ENCODE assay signal across 17 mouse cellular contexts in genomic region chr10:96338609-96338978, GRCm38 (mm10).
A peak's percentile ranks its signal among the peaks of the same experiment; 100 is the strongest.
DNase-seq lines count a peak whose midpoint lies in the region; ATAC-seq and TF ChIP-seq lines count a peak whose summit lies in the region.
"Had no signal": no experiment of that assay in that cellular context is flagged by ENCODE, and none has a peak within 500 bp of the region (broad histone marks: within the 10 kb centered on the region; RNA-seq: fewer than 3 reads in every experiment).

No protein-coding gene starts in this region.

- TF ChIP-seq RAD21 in CH12.LX (IDR thresholded peaks at IDR 0.05; ENCODE audit: low read depth, low read length), result no peak

- no peak overlapping the region for H3K4me2 ChIP-seq in lung, postnatal 0 days (replicated peaks; ENCODE audit: low read depth, low read length)
- H3K4me2 ChIP-seq in CH12.LX (ENCODE audit: insufficient read depth, low read depth, poor library complexity, severe bottlenecking), result no peak overlapping the region
- H3K4me2 ChIP-seq: embryonic facial prominence, embryonic 13.5 days; forebrain, embryonic 12.5 days; hindbrain, embryonic 15.5 days; liver, embryonic 13.5 days; stomach, embryonic 15.5 days had no signal

- H3K36me3 ChIP-seq in lung, postnatal 0 days (ENCODE audit: insufficient read depth, low read length), result no peaks in the 10 kb centered on the region
- no peaks in the 10 kb centered on the region for H3K36me3 ChIP-seq in CH12.LX (replicated peaks in 1 of 2; ENCODE audit: control insufficient read depth in 1 of 2, insufficient read depth in 1 of 2, low read length in 1 of 2)
- H3K36me3 ChIP-seq in embryonic facial prominence, embryonic 10.5 days (replicated peaks), result no peaks in the 10 kb centered on the region
- H3K36me3 ChIP-seq: embryonic facial prominence, embryonic 13.5 days; forebrain, embryonic 12.5 days; hindbrain, embryonic 15.5 days; liver, embryonic 13.5 days; stomach, embryonic 15.5 days had no signal

- H3K79me2 ChIP-seq in CH12.LX (replicated peaks; ENCODE audit: control insufficient read depth, extremely low read depth, insufficient read depth, poor library complexity, severe bottlenecking), result no peaks in the 10 kb centered on the region

- 37% methylated on average over 2 of the region's 2 CpGs for WGBS in lung, postnatal 0 days
- WGBS in lung, adult 2 months, result 63% methylated on average over 2 of the region's 2 CpGs
- WGBS in embryonic facial prominence, embryonic 10.5 days, result 85% methylated on average over 2 of the region's 2 CpGs

- dilution Hi-C loops in CH12.LX (cut with MboI; ENCODE audit: extremely low pct_ligation_motif_present, extremely low pct_unique_long_range_greater_than_20kb, low sequenced_read_pairs), result no loop called here

- no peaks in the 10 kb centered on the region; the same call in 1 of the 2 replicates for H3K4me1 ChIP-seq in lung, postnatal 0 days (ENCODE audit: insufficient read depth, low read depth, low read length)
- peaks cover 7% of the 10 kb centered on the region for H3K4me1 ChIP-seq in lung, adult 2 months (ENCODE audit: control insufficient read depth, insufficient read depth, low read length)
- peaks cover 25 to 26% of the 10 kb centered on the region in 2 experiments for H3K4me1 ChIP-seq in CH12.LX (ENCODE audit: control insufficient read depth in 1 of 2, insufficient read depth in 2 of 2)
- no peaks in the 10 kb centered on the region for H3K4me1 ChIP-seq in embryonic facial prominence, embryonic 10.5 days
- H3K4me1 ChIP-seq: embryonic facial prominence, embryonic 13.5 days; hindbrain, embryonic 15.5 days; liver, embryonic 13.5 days; stomach, embryonic 15.5 days had no signal

- TF ChIP-seq EP300 in lung, postnatal 0 days (IDR thresholded peaks at IDR 0.05), result no peak; the same call in 1 of the 2 replicates
- TF ChIP-seq EP300 in CH12.LX (IDR thresholded peaks at IDR 0.05; ENCODE audit: low read length), result no peak

- no peak overlapping the region for H3K9ac ChIP-seq in lung, postnatal 0 days (replicated peaks; ENCODE audit: low read depth)
- no peak overlapping the region for H3K9ac ChIP-seq in CH12.LX (ENCODE audit: insufficient read depth, low read depth)
- H3K9ac ChIP-seq: embryonic facial prominence, embryonic 13.5 days; forebrain, embryonic 12.5 days; hindbrain, embryonic 15.5 days; liver, embryonic 13.5 days; stomach, embryonic 15.5 days had no signal

- TF ChIP-seq POLR2A in lung, adult 2 months (IDR thresholded peaks at IDR 0.05; ENCODE audit: borderline replicate concordance, extremely low read depth, low read depth, low read length), result no peak
- TF ChIP-seq POLR2A in CH12.LX (IDR thresholded peaks at IDR 0.05; ENCODE audit: low read depth, low read length), result no peak

- ATAC-seq in lung, postnatal 0 days, result peak; percentile 47
- ATAC-seq in neutrophil, adult 5-6 weeks (ENCODE audit: extremely low read depth, insufficient number of reproducible peaks, low FRiP score, poor library complexity, severe bottlenecking), result peak; percentile 68

- no peak overlapping the region for H3K4me3 ChIP-seq in lung, postnatal 0 days (ENCODE audit: low read depth, low read length)
- no peak overlapping the region for H3K4me3 ChIP-seq in lung, adult 2 months (replicated peaks; ENCODE audit: extremely low read depth, low read depth, low read length)
- H3K4me3 ChIP-seq in CH12.LX (replicated peaks in 1 of 3; ENCODE audit: low read depth in 2 of 3, low read length in 2 of 3, poor library complexity in 1 of 3), result no peak overlapping the region
- H3K4me3 ChIP-seq in embryonic facial prominence, embryonic 10.5 days, result no peak overlapping the region
- H3K4me3 ChIP-seq: embryonic facial prominence, embryonic 13.5 days; forebrain, embryonic 12.5 days; heart, adult 2 months; hindbrain, embryonic 15.5 days; liver, embryonic 13.5 days; stomach, embryonic 15.5 days had no signal

- peak; percentile 69 for DNase-seq in lung, postnatal 0 days (ENCODE audit: low spot score)
- DNase-seq in lung, adult 2 months, result no peak
- no peak for DNase-seq in CH12.LX (ENCODE audit: extremely low read depth)
- DNase-seq in gonadal fat pad, adult 2 months (ENCODE audit: low read depth), result peak; percentile 24
- no peak for DNase-seq in yolk sac, embryonic 10.5 days (ENCODE audit: low spot score)
- DNase-seq in embryonic facial prominence, embryonic 10.5 days (ENCODE audit: low spot score), result no peak
- DNase-seq: heart, adult 2 months; kidney, adult 18-20 months; kidney, postnatal 25 days; liver, embryonic 13.5 days; retina, postnatal 1 day; spleen, adult 18-20 months had no signal

- H3K9me3 ChIP-seq in lung, postnatal 0 days (ENCODE audit: low read length), result no peaks in the 10 kb centered on the region
- H3K9me3 ChIP-seq in CH12.LX (replicated peaks; ENCODE audit: low read length), result no peaks in the 10 kb centered on the region
- no peaks in the 10 kb centered on the region for H3K9me3 ChIP-seq in embryonic facial prominence, embryonic 10.5 days
- H3K9me3 ChIP-seq: embryonic facial prominence, embryonic 13.5 days; forebrain, embryonic 12.5 days; hindbrain, embryonic 15.5 days; liver, embryonic 13.5 days; stomach, embryonic 15.5 days had no signal

- H3K27ac ChIP-seq in lung, postnatal 0 days (ENCODE audit: low read length), result peak overlapping the region; percentile 66; the same call in 1 of the 2 replicates
- no peak overlapping the region for H3K27ac ChIP-seq in CH12.LX (ENCODE audit: insufficient read depth, low read depth)
- no peak overlapping the region for H3K27ac ChIP-seq in embryonic facial prominence, embryonic 10.5 days (replicated peaks)
- H3K27ac ChIP-seq: embryonic facial prominence, embryonic 13.5 days; forebrain, embryonic 12.5 days; heart, adult 2 months; hindbrain, embryonic 15.5 days; liver, embryonic 13.5 days; stomach, embryonic 15.5 days had no signal

- H3K27me3 ChIP-seq in lung, postnatal 0 days (replicated peaks; ENCODE audit: insufficient read depth, low read length), result no peaks in the 10 kb centered on the region
- H3K27me3 ChIP-seq in CH12.LX (replicated peaks), result no peaks in the 10 kb centered on the region
- no peaks in the 10 kb centered on the region for H3K27me3 ChIP-seq in embryonic facial prominence, embryonic 10.5 days (replicated peaks; ENCODE audit: low read depth, poor library complexity, severe bottlenecking)
- H3K27me3 ChIP-seq: embryonic facial prominence, embryonic 13.5 days; forebrain, embryonic 12.5 days; hindbrain, embryonic 15.5 days; liver, embryonic 13.5 days; stomach, embryonic 15.5 days had no signal

- TF ChIP-seq CTCF in lung, postnatal 0 days (IDR thresholded peaks at IDR 0.05), result no peak
- TF ChIP-seq CTCF in lung, adult 2 months (IDR thresholded peaks at IDR 0.05; ENCODE audit: insufficient read depth, low read length), result no peak
- no peak for TF ChIP-seq CTCF in CH12.LX (conservative IDR thresholded peaks at IDR 0.05 in 1 of 2, IDR thresholded peaks at IDR 0.05 in 1 of 2; ENCODE audit: low read depth in 2 of 2, low read length in 2 of 2)

- in situ Hi-C loops in CH12.LX (cut with MboI; ENCODE audit: low pct_ligation_motif_present, low pct_unique_long_range_greater_than_20kb, low sequenced_read_pairs), result no loop called here

TF ChIP-seq in CH12.LX, 34 proteins besides CTCF, POLR2A, EP300 and RAD21:
- peak; percentile 62 for TF ChIP-seq ZNF384 (IDR thresholded peaks at IDR 0.05; ENCODE audit: low read depth, low read length)
- no peak for TF ChIP-seq UBTF (IDR thresholded peaks at IDR 0.05; ENCODE audit: low read depth, low read length)

Comparison
In these comparisons a context has a peak if more than half of its experiments do, and no peak if none do; other contexts are left out.
1. DNase-seq: peak in lung, postnatal 0 days (single experiment) and gonadal fat pad, adult 2 months (single experiment); none in lung, adult 2 months (single experiment), CH12.LX (single experiment), yolk sac, embryonic 10.5 days (single experiment) and embryonic facial prominence, embryonic 10.5 days (single experiment).